Mouse (Mus musculus): ENCODE data around the gene Gm30302. TPM values are rescaled to one million over a fixed set of nuclear protein-coding genes. Genes with fewer than 3 reads are reported as not detected.
A peak's percentile ranks its signal among the peaks of the same experiment; 100 is the strongest.

Gene Gm30302
- polyA plus RNA-seq, 1 experiment = not detected

DNA sequence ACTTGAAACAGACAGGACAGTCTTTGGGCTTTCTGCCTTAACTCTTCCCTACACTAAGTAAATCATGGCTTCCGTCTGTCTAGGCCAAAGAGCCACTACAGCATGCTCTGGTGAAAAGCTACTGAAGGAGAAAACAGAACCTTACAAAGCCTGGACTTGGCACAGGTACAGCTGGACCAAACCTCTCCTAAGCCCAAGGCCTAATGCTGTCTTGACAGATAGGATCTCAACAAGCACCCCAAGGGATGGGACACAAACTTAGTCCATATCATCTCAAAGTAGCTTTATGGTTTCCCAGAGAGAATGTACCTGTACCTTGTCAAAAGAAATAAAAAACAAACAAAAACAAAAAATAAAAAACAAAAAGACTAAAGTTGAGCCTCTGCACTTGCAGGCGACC is 62.4 kb downstream of the Gm30302 start:
- no peak overlapping the region for H3K4me2 ChIP-seq (ENCODE audit: low read depth)
- H3K79me2 ChIP-seq (ENCODE audit: control insufficient read depth, insufficient read depth) = no peaks in the 10 kb centered on the region
- no peak overlapping the region for H3ac ChIP-seq (ENCODE audit: control insufficient read depth, insufficient read length)
- H3K27me3 ChIP-seq (ENCODE audit: control insufficient read depth, insufficient read depth, insufficient read length) = no peaks in the 10 kb centered on the region
- peaks cover 40% of the 10 kb centered on the region for H3K36me3 ChIP-seq (ENCODE audit: control insufficient read depth, insufficient read depth)
- TF ChIP-seq POLR2AphosphoS2 (IDR thresholded peaks at IDR 0.05; ENCODE audit: insufficient read length, low read depth) (peak; percentile 83), TCF3 (IDR thresholded peaks at IDR 0.05; ENCODE audit: insufficient read length, low read depth) (no peak)
- no peak overlapping the region for H3K4me3 ChIP-seq

Other genes with a start within 250 kb of the Gm30302 start
- gene Omd, start 216.5 kb downstream of the Gm30302 start, polyA plus RNA-seq (2012; fragmentation: generic; extraction: Trizol) = 0.14 TPM
- gene Ogn, start 191.0 kb downstream of the Gm30302 start, polyA plus RNA-seq (2012; fragmentation: generic; extraction: Trizol) = 19.5 TPM
- 6.3 TPM for gene Cenpp, start 146.2 kb downstream of the Gm30302 start, polyA plus RNA-seq (2012; fragmentation: generic; extraction: Trizol)
- 3.0 TPM for gene Nol8, start 145.9 kb downstream of the Gm30302 start, polyA plus RNA-seq (2012; fragmentation: generic; extraction: Trizol)
- 128 TPM for gene Iars, start 116.9 kb downstream of the Gm30302 start, polyA plus RNA-seq (2012; fragmentation: generic; extraction: Trizol)